Mouse (Mus musculus): ENCODE data around the gene Hnf1a.

DNA sequence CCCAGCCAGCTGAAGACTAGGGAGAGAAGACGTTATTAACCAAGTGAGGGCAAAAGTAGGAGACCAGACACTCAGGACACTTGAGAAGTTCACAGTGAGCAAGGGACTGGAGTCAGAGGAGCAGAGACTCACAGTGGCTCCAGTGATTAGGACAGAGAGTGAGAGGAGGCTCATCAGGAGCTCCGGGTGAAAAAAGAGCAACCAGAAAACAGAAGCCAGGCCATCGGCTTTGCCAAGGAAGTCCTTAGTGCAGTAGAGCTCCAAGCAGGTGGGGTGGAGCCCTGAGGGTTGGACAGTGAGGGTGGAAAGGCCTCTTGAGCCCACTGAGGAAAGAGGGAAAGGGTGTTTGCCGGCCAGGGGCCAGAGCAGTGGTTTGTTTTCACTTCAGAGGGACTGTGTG lies 47.9 kb upstream of the Hnf1a start:
- TF ChIP-seq CTCF (IDR thresholded peaks at IDR 0.05; ENCODE audit: low read depth) (no peak), EP300 (IDR thresholded peaks at IDR 0.05; ENCODE audit: low read depth) (no peak)
